Mouse (Mus musculus) erythroblast, embryonic 14.5 days (primary cell): Measurements from ENCODE around the gene Gm5415. TPM values are rescaled to one million over a fixed set of nuclear protein-coding genes. Genes with fewer than 3 reads are reported as not detected.
"Not testable (repeated sequence)": the region's sequence is repeated elsewhere in the genome, so short reads cannot be mapped to it uniquely, and the experiment has no call there.

Experiments
- H3K27me3 ChIP-seq: 2 replicates; pipeline ENCODE4 v1.6.1; 2012; ENCODE audit warnings: inconsistent platforms; ENCODE audit not compliant: control insufficient read depth
- H3K36me3 ChIP-seq: 2 replicates; pipeline ENCODE4 v1.6.1; 2012; ENCODE audit warnings: mild to moderate bottlenecking, inconsistent platforms; ENCODE audit not compliant: control insufficient read depth
- H3K4me1 ChIP-seq: 2 replicates; pipeline ENCODE4 v1.6.1; 2012; ENCODE audit warnings: inconsistent platforms; ENCODE audit not compliant: control insufficient read depth
- H3K4me3 ChIP-seq: replicated peaks from 2 replicates; pipeline ENCODE3; 2012; ENCODE audit warnings: moderate library complexity, mild to moderate bottlenecking, inconsistent platforms
- H3K9me3 ChIP-seq: 2 replicates; pipeline ENCODE4 v1.6.1; 2012; ENCODE audit warnings: low read length, inconsistent platforms, mixed read lengths; ENCODE audit not compliant: control insufficient read depth
- GATA1 ChIP-seq: IDR thresholded peaks from 2 replicates; pipeline ENCODE4 v1.6.1; 2012; ENCODE audit warnings: low read length, inconsistent platforms, mixed read lengths
- TAL1 ChIP-seq: IDR thresholded peaks from 3 replicates; pipeline ENCODE4 v1.6.1; 2012; ENCODE audit warnings: low read length, inconsistent platforms, mixed read lengths
- polyA plus RNA-seq: library from polyadenylated mRNA; stranded (reverse); fragments of >175 nt; gene quantifications from 2 replicates; pipeline ENCODE4 v1.2.3, GENCODE M21; 2012

Gene Gm5415
- not detected in 2 replicates for polyA plus RNA-seq

- not testable (repeated sequence) for H3K4me1 ChIP-seq, H3K36me3 ChIP-seq, H3K9me3 ChIP-seq, H3K4me3 ChIP-seq, H3K27me3 ChIP-seq
These were observed at the start of gene Gm5415 for GRCm38 (mm10) chr1:32547194-32547593. Gene Gm5415 (minus strand): TSS chr1:32547294.

GRCm38 (mm10) chr1:32568901-32569300, 21.8 kb upstream of the Gm5415 start:
- no peak for TF ChIP-seq GATA1
- no peaks in the 10 kb centered on the region for H3K4me1 ChIP-seq
- H3K27me3 ChIP-seq = no peaks in the 10 kb centered on the region
- H3K9me3 ChIP-seq = 0 out of 2 replicates have a peak, but pooled peaks cover 3% of the 10 kb centered on the region
- no peak overlapping the region for H3K4me3 ChIP-seq
- H3K36me3 ChIP-seq = no peaks in the 10 kb centered on the region

GRCm38 (mm10) chr1:32553925-32554324, 6.8 kb upstream of the Gm5415 start:
- Histone ChIP-seq H3K27me3 (no peaks in the 10 kb centered on the region), H3K4me1 (no peaks in the 10 kb centered on the region), H3K9me3 (no peaks in the 10 kb centered on the region), H3K4me3 (no peak overlapping the region), H3K36me3 (no peaks in the 10 kb centered on the region)
- TF ChIP-seq TAL1 = no peak
- TF ChIP-seq GATA1 = no peak

- TF ChIP-seq GATA1 = no peak
- no peak for TF ChIP-seq TAL1
- Histone ChIP-seq H3K27me3 (no peaks in the 10 kb centered on the region), H3K4me3 (no peak overlapping the region), H3K36me3 (no peaks in the 10 kb centered on the region), H3K9me3 (no peaks in the 10 kb centered on the region), H3K4me1 (no peaks in the 10 kb centered on the region)
These were observed 6.4 kb upstream of the Gm5415 start for GRCm38 (mm10) chr1:32553459-32553858.

GRCm38 (mm10) chr1:32503381-32503780, 43.7 kb downstream of the Gm5415 start:
- H3K27me3 ChIP-seq = no peaks in the 10 kb centered on the region
- no peak overlapping the region for H3K4me3 ChIP-seq
- peaks cover 2% of the 10 kb centered on the region; the same call in 1 of the 2 replicates for H3K9me3 ChIP-seq
- H3K36me3 ChIP-seq = no peaks in the 10 kb centered on the region
- no peak for TF ChIP-seq GATA1
- no peak for TF ChIP-seq TAL1
- H3K4me1 ChIP-seq = no peaks in the 10 kb centered on the region
